Mouse (Mus musculus) CD8-positive naive resting alpha-beta T cell, adult 57 days (primary cell): ENCODE measurements around the gene Ceacam13. TPM values are rescaled to one million over a fixed set of nuclear protein-coding genes. Genes with fewer than 3 reads are reported as not detected.

Experiments
- total RNA-seq: library from RNA; stranded (reverse); gene quantifications from one replicate; pipeline ENCODE4 v1.2.4, GENCODE M21; 2023

Ceacam13 gene
- not detected for total RNA-seq

GRCm38 (mm10) chr7:18009589-18009988, at the start of gene Ceacam13:
TSS of gene Ceacam13 (plus strand) at chr7:18009889.

GRCm38 (mm10) chr7:17971824-17972223, 37.9 kb upstream of the Ceacam13 start, which contains the start of gene Ceacam11:
TSS of gene Ceacam11 (plus strand) at chr7:17972124.

GRCm38 (mm10) chr7:18065629-18066028, 55.9 kb downstream of the Ceacam13 start, which contains the start of gene Ceacam12:
TSS of gene Ceacam12 (plus strand) at chr7:18065929.

Other genes with a start within 250 kb of the Ceacam13 start
- gene Ceacam14, start 197.3 kb upstream of the Ceacam13 start, total RNA-seq: not detected
- gene Gm5155, start 138.1 kb upstream of the Ceacam13 start, total RNA-seq: not detected
- not detected for gene Ceacam11, start 37.8 kb upstream of the Ceacam13 start, total RNA-seq
- not detected for gene Ceacam12, start 56.0 kb downstream of the Ceacam13 start, total RNA-seq
- gene Igfl3, start 166.6 kb downstream of the Ceacam13 start, total RNA-seq: not detected
- not detected for gene Mill1, start 235.5 kb downstream of the Ceacam13 start, total RNA-seq